Mouse (Mus musculus): ENCODE measurements at regions not wholly inside any gene's neighbourhood (a gene's known extent, or its start where the extent isn't known, plus 50 kb on each side); places are given as distances from the start of the nearest gene placed in this dataset.

DNA sequence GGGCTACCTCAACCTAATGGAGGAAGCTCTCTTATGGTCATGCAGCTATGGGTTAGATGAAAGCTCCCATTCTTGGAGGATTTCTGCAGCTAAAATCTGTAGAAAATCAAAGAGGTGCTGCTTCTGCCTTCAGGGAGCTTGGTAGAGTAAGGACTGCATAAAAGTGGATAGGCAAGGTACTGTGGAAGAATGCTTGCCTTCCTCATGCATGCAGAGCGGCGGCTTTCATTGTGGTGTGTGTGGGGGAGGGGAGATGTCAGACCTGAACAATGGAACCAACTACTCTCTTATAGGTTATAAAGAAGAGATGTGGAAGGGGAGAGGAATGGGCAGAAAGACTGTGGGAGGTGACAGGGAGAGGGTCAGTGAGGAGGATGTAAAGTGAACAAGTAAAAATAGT is 392.8 kb upstream of the Atp11b start:
- no peak for DNase-seq (ENCODE audit: low read depth)

DNA sequence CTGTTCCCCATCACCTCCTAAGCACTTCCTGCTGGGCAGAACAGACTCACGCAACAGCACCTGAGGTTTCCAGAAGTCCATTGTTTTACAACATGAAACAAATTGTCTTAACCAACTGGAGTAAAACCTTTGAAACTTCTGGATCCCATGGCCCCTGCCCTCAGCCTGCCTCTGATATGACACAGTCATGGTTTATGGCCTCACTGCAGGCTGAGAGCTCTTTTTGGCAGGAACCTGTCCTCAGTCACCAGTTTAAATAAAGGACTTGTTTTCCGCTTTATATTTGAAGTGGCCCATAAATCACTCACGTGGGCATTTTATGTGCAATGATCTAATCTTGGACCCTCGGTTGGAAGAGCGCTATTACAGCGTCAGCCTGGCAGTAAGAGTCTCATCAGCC is 388.5 kb upstream of the Atp11b start:
- no peak for DNase-seq (ENCODE audit: low read depth)

DNA sequence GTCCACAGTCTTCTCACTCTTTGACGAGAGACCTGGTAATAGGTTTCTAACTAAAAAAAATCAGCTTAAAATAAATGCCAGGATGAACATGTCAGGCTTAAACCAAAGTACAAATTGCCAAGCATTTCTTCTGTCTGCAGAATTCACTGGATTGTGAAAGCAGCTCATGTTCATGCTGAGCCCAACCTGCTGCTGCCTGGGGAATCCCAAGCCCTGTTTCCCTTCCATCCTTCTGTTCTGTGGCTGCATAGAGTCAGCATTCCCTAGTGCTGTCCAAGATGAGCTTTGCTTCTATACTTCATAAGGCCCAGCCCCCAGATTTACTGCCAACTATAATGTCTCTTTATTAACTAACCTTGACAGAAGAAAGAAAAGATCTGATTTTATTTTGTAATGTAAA is 381.6 kb upstream of the Atp11b start:
- no peak for DNase-seq (ENCODE audit: low read depth)

DNA sequence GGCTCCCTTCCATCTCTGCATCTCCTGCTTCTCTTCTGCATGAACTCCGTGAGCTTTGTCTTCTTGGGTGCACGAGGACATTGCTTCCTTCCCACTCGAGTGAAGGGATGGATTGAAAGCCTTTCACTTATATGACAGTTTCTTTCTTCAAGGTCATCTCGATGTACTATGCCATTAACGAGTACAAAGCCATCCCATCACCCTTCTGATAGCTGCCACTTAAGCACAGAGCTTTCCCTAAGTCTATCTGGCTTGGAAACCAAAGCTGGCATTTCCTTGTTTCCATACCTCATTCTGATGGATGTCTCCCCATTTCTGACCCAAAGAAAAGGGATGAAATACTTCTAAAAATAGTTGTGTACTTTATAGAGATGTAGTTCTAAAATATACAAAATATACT is 366.5 kb upstream of the Atp11b start:
- no peak for DNase-seq (ENCODE audit: low read depth)

DNA sequence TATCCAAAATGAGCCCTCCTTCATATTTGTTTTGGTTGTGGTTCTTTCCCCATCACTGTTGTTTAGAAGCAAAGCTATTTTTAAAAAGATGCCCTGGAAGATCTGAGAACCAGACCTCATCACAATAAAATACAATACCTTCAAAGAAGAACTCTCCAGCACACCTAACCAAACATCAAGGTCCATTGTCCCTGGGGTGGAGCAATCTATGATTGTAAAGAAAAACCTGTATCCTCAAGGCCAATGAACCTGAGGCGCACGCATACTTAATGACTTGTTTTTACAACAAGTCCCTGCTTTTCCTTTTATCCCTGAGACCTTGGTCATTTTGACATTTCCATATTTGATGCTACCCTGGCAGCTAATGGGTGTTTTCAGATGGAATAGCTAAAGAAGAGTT is 361.2 kb upstream of the Atp11b start:
- no peak for DNase-seq (ENCODE audit: low read depth)

DNA sequence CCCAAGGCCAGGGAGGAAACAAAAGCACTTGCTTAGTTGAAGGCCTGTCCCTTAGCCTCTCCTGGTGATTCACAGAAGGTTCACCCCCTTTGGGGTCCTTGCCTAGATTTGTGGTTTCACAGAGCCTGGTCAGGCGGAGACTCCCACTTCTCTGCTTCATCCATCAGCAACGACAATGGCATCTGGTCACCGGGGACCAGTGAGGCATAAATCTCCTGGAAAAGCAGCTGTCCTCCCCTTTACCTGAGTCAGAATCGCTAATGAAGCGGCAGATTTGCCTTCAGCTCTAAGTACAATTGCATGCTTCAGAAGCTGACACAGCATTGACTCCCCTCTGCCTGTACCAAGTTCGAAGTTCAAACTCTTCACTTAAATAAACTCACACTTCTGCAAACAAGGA is 353.7 kb upstream of the Atp11b start:
- DNase-seq (ENCODE audit: low read depth) = no peak

DNA sequence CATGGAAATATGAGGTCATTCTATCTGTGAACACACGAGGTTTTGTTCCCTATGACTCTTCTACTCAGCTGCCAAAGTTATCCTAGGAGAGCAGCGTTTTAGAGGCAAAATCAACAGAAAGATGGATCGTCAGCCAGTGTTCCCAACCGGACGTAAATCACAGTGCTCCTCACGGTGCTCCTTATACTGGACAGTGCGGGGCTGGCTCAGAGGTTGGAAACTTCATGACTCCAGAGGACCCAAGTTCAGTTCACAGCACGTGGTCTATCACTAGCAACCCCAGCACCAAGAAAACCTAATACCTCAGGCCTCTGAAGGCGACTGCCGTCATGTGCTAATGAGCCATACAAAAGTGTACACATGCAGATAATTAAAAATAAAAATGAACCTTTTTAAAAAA is 351.2 kb upstream of the Atp11b start:
- DNase-seq (ENCODE audit: low read depth) = no peak

DNA sequence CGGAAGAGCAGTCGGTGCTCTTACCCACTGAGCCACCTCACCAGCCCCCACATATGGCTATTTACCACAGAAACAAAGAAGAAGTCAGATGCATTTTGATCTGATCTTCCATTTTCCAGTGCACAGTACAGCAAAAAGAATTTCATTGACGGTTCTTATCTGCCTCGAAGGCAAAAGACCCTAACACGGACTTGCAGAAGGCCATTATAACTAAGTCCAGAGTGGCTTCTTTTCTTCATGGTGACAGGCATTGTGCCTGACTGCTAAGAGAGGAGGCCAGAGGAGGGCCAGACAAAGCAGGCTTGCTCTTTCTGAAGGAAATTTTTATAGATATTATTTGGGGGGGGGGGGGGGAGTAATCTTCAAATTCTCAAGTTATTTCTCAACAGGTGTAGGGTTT is 350.0 kb upstream of the Atp11b start:
- no peak for DNase-seq (ENCODE audit: low read depth)

DNA sequence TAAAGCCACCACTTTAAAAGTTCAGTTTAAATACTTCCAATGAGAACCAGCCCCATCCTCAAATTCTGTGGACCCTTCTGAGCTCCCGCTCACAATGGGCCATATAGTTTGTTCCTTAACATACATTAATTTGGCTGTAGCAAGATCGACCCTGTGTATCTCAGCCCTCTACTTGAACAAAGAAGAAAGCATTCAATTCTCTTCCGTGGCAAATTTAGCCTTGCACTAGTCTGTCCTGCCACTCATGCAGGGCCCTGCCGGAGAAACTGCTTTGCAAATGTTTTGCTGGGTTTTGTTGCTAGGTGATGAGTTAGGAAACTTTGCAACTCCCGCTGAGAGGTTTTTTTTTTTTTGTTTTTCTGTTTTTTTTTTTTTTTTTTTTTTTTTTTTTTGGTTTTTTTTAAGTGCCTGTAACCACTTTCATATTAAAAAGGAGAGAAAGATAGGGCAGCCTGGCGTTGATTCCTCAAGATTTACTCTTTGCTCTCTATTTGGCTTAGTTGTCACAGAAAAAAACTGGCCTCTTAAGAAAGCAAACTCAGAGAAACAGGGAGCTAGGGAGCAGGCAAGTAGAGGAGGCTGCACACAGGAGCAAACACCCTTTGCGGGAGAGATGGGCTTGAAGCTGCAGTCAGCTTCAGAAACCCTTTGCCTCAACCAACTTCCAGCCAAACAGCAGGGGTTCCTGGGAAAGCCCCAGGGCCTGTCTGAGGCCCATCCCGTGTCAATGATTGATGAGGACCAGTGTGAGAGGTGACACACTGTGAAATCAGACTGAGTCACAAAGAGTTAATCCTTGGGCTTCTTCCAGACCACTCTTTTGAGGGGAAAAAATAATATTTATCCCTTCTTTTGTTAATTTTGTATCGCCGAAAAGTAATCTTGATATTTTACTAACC is 349.2 kb upstream of the Atp11b start:
- no peak for DNase-seq (ENCODE audit: low read depth)

DNA sequence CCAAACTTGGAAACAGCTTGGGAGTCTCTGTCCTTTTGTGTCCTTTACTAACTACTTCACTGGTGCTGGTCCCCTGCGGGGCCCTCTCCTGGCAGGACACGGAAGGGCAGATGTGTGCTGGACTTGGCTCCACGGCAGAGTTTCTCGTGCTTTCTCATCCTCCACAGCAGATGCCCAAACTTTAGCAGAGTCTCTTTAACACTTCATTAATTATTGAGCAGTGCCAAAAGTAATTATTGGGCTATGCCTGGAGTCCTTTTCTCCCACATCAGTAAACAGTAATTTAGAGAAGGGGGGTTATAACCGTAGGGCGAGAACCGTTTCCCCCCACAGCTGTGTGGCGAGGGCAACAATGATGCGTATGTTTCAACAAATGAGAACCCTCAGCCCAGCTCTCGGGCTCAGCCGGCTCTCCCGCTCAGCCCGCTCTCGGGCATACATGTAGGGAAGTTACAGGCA is 348.3 kb upstream of the Atp11b start:
- no peak for DNase-seq (ENCODE audit: low read depth)

DNA sequence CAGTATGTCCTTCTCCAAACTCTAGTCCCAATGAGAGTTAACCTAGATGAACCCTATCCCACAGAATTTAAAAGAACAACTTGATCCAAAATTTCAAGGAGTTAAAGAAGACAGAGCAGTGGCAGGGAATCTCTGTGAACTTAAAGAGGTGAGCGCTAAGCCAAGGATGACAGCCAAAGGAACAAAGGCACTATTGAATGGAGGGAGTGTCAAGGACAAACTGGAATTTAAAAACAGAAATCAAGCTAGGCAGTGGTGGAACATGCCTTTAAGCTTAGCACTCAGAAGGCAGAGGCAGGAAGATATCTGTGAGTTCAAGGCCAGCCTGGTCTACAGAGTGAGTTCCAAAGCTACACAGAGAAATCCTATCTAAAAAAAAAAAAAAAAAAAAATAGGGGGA is 316.2 kb upstream of the Atp11b start:
- no peak for DNase-seq (ENCODE audit: low read depth)

DNA sequence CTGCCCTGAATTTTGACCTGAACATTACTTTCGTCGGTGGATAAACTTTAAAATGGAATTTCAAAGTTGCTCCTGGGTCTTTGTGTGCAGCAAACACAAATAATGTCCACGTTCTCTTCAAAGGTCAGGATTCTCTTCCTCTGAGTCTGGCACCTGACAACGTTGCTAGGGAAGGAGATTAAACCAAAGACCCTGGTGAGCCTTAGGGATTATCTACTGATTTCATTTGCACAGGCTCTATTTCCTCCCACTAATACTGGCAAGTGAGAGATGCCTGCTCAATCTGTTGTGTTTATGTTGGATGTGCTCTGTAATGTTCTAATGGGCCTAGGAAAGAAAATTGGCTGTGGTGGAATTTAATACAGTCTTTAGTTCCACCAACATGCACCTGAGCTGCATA is 291.0 kb upstream of the Atp11b start:
- no peak for DNase-seq (ENCODE audit: low read depth)

DNA sequence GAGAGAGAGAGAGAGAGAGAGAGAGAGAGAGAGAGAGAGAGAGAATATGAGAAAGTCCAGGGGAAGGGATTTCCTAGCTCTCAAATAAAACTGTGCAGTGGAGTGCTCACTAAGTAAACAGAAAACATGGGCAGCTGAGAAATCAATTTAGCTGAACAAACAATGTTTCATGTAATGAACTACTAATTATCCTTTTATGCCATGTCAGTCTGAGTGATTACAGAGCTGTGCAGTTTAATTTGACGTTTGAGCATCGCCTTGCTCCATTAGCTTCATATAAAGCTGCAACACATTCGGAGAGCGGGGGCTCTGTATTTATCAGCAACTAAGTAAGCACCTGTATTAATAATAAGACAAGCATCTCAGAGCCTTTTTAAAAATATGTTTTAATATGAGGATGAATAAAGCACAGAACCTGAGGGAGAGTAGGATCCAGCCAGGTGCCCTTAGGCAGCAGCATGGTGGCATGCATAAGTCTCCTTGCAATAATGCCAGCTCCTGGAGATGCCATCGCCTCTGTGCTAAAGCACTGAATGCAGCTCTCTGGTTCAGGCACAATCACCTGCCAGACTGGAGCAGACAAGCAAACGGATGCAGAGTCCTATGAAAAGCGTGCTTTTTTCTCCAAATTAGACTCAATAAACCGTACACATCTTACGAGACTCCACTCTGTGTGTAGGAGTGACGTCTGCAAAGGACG is 289.5 kb upstream of the Atp11b start:
- no peak for DNase-seq (ENCODE audit: low read depth)

DNA sequence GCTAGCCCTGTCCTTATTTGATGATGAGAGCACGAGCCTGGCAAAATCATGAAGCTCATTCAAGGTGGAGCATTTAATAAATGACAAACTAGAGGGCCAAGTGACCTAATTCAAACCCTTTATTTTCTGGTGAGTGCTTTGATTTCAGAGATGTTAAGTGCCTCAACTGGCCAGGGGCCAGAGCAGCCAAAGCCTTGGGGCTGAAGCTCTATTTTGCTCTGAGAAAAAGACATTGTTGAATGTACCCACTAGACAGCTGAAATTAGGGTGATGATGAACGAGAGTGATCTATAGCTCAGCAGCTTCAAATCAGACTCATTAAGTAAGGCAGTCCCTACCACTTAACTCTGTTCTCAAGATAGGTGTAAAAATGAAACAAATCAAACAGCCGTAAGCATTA is 287.9 kb upstream of the Atp11b start:
- DNase-seq (ENCODE audit: low read depth) = no peak

DNA sequence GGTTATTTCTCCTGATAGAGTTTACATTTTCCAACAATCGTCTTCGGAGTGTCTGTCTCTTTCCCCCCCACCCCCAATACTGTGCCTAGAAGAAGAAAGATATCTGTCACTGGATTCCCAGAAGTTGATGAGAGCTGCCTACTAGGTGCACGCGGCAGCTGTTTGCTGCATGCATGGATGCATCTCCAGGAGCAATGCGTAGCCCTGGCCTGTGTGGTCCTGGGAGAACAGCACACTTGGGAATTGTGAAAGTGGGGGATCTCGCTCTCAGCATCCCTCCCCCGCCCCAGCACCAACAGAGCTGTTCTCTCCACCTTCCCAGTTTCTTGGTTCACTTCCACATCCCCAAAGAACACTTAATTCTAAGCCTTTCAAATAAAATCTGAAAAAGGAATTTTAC is 280.6 kb upstream of the Atp11b start:
- no peak for DNase-seq (ENCODE audit: low read depth)

DNA sequence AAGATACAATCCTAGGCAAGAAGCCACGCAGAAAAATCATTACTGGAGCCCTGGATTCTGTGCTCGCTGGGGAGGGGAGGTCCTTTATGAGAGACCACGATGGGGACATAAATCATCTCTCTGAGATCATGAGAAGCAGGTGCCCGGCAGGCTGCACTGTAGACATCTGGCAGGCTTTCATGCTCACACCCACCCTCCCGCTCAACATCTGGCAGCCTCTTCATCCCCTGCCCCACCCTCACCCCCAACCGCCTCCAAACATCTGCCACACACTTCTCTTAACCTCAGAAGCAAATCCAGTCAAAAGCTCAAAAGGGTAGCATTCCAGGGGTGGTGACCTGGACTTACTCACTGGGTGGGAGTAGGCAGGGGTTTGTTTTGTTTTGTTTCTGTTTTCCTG is 279.5 kb upstream of the Atp11b start:
- no peak for DNase-seq (ENCODE audit: low read depth)

DNA sequence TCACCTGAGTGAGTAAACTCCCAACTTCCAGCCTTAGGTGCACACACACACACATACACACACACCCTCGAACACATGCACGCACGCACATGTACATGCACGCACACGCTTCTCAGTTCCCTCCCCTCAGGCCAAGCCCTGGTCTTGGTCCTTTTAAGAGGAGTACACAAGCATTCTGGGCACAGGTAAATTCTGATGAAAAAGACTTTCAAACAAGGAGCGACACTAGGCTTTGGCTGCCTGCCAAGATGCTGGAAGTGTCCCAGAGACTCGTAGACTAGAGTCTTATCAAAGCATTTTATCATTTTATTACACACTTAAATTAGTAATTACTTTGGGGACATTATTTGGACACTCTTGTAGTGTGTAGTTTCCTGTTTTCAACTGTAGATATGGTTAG is 278.6 kb upstream of the Atp11b start:
- no peak for DNase-seq (ENCODE audit: low read depth)

DNA sequence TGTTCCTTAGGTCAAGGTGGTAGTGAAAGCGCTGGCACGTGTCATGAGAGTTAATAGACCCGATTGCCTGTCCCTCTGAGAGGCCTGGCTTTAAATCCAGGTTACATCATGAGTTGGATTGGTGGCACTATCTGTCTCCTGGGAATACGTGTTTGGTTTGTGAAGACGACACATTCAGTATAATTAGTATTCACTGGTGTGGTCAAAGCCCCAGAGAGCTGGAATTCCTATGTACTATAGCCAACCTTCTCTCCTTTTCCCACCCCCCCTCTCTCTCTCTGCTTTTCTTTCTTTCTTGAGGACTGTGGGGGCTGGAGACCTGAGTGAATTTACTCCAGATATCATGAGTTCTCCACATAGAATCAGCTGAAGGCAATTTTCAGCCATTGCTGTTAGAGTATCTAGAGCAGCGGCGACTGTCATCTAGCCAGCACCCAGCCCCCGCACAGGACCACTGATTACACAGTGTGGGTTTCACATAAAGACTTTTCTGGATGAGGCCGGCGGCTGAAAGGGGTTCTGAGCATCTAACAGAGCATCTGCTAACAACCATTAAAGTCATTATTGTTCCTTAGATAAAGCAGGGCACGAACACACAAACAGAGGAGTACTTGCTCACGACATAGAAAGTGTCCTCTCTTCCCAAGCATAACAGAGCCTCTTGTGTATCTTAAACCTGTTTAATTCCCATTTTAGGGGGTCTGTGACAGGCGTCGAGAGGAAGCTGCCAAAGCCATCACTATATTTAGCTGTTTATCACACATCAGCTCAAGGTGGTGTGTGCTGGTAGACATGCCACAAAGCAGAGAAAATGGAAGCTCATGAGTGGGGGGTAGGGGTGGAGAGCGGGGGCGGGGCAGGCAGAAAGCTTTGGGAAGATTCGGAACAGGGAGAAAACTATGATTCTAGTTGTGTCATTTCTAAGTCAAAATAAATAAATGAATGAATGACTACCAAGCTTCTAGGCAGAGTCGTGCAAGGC is 272.9 kb upstream of the Atp11b start:
- no peak for DNase-seq (ENCODE audit: low read depth)

DNA sequence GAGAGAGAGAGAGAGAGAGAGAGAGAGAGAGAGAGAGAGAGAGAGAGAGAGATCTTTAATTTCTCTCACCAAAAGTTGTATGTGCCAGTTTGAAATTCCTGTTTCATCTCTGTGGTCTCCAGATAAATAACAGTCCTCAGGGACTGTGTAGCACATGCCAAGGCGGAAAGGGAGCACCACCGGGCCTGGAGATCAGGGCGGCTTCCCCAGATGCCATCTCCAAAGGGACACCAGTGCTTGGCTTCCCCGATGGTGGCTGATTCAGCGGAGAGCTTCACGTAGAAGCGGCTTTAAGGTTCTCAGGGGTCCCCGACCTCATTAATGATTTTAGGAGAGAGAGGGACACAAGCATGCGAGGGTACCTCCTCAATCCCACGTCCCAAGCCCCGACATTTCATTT is 272.1 kb upstream of the Atp11b start:
- DNase-seq (ENCODE audit: low read depth) = no peak

DNA sequence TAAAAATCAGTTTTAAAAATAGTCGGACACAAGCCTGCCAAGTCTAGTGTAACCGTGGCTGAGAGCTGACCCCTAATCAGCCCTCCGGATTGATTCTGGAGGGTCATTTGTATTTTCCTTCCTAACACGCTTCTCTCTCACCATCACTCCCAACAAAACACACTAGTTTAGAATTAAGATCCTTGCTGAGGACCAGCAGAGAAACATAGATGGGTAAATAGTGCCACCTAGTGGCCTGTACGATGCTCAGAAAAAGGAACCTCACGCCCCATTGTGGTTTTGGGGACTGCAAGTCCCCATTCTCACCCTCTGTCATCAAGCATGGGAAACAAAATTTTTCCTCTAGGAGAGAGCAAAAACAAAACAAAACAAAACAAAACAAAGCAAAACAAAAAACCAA is 271.6 kb upstream of the Atp11b start:
- peak; percentile 7 for DNase-seq (ENCODE audit: low read depth)

DNA sequence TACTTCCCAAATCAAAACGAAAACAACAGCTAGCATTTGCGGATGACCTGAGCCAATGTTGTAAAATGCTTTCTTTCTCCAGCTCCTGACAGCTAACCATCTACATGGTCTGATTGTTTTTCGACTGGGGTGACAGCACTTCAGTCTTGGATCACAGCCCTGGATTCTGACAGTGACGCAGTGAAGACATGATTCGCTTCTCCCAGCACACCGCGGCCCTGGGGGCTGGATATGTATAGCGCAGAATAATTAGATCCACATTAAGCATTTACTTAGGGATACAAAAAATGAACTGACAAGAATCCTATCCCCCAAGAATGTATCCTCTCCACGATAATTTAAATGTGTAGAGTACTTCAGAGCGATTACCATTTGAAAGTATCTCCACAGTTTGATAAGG is 271.1 kb upstream of the Atp11b start:
- DNase-seq (ENCODE audit: low read depth) = no peak

DNA sequence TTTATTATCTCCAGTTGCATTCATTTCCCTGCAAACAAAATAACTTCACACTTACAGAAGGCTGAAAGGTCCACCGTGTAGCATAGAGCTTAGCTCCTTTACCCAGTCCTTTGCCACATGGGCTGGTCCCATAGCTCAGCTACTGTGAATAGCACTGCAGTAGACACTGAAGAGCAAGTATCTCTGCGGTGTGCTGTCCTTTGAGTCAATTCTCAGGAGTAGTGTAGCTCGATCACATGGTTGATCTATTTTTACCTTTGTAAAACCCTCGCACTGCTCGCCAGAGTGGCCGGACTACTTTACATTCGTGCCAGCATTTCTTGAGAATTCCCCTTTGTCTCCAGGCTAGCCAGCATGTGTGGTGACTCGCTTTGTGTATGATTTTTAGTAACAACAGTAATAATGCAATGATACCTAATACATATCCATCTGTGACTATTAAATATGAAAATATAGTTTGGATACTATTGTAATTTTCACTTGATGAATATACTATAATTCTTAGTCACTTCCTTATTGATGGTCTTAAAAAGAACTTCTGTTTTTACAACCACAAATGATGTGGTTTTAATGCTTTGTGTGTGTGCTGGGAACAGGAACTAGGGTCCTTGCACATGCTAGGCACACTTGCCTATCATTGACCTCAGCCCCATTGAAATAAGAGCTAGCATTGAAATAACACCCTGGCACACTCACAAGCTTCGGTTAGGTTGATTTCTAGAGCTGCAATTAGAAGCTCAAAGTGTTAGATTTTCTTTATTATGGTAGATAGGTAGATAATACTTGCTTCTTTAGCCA is 257.7 kb upstream of the Atp11b start:
- no peak for DNase-seq (ENCODE audit: low read depth)

Data from c-Kit-positive CD71-positive TER-119-negative erythroid progenitor cells, embryonic 14.5 days (primary cell).